Mouse (Mus musculus) embryo, embryonic 10.5 days (tissue): ENCODE data around the gene Fgfr2.
A peak's percentile ranks its signal among the peaks of the same experiment; 100 is the strongest.

Experiments used
- DNase-seq: peaks from one replicate; pipeline ENCODE4 v3.0.0-alpha.2; 2015; ENCODE audit warnings: low spot score

Gene Fgfr2

DNA sequence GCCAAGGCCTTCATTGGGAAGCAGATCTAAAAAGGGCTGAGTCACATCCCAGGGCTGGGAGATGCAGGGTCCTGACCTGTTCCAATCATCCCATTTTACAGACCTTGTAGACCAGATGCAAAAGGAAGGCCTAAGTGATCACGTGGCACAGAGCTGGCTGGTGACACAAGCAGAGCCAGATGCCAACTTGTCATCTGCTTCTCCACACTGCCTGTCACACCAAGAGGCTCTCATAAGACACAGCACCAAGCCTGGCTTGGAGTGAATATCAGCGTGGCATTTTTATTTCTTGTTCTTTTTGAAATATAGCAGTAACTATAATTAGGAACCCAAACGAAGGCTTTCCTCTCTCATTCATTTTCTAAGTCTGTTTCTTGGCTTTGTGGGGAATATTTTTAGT is 858.4 kb downstream of the Fgfr2 start:
- DNase-seq, result no peak

- peak; percentile 44 for DNase-seq
These were observed 860.0 kb downstream of the Fgfr2 start for GRCm38 (mm10) chr7:132263186-132263585.

- peak; percentile 73 for DNase-seq
These were observed 860.5 kb downstream of the Fgfr2 start for GRCm38 (mm10) chr7:132262696-132263095.

DNA sequence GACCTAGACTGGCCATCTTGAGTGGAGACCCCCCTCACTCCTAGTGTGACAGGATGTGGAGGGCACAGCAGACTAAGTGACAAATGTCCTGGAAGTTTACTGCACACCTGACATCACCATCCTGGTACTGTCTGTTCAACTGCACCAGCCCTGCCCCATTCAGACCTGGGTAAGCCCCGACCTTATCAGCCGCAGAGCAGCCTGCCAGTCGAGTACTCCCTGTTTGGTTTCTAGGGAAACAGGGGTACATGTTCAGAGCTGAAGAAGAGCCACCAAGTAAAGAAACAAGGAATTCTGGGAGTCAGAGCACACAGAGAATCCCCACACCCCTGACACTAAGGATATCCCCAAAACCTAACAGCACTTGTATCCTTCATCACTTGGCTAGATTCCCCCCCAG is 861.3 kb downstream of the Fgfr2 start:
- peak; percentile 5 for DNase-seq

DNA sequence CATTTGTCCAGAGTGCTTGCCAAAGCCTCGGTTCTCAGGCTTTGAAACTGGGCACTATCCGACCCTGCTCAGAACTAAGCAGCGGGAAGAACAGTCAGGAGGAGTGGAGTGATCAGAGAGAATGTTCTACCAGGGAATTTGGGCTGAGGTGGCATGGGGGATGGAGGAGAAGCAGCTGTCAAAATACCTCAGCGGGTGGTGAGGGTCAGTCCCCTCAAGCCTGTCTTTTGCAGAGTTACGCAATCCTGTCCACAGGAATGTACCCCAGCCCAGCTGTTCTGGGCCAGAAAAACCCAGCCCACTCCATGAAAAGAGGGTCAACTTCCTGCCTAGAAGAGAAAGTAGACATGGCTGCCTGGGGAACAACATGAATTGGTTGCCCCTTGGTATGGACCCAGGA is 862.5 kb downstream of the Fgfr2 start:
- DNase-seq, result peak; percentile 27

DNA sequence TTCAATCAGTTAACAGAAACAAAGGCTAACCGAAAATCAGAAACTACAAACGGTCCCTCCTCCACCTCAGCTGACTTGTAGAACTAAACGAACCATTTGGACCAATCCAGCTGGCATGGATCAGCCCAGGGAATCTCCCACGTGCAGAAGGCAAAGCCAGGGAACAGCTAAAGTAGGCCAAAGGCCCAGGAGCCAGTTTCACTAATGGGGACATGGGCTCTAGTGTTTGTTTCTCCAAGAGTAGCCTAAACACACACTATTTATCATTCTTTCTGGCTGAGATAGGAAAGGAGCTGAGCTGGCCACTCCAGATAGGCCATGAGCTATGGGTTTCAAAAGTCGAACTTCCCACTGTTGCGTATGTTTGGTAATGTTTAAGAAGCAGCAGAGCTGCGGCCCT is 864.3 kb downstream of the Fgfr2 start:
- DNase-seq, result peak; percentile 4

DNA sequence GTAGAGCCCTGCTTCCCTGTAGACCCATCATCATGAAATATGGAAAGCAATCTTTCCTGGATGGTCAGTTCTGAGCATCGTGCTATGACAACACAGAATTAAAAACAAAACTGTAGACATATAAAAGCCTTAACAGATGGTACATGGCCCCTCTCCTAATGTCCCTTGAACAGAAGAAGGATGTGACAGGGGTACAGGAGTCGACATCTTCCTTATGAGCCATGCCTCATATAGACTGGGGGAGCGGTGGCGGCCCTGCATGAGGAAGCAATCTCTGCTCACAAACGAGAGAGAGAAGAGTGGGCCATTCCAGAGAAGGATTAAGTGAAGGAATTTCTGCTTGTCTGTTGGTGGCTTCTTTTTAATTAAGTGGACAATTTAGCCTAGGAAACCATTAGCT is 864.9 kb downstream of the Fgfr2 start:
- DNase-seq, result peak; percentile 3

DNA sequence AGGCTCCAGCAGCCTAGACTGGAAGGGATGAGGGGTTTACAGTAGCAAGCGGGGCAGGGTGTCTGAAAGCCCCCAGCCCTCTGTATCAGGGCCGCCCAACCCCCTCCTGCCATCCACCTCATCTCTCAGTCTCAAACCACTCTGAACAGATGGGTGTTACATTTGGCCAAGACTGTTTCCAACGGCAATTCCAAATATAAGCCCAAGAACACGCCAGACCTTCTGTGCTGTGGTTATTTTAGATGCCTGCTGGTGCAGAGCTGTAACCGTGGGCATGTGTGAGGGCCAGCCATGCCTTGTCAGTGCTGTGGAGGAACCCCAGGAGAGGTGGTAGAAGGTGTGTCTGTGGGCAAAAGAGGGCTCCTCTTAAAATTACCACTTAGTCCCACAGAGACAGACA is 869.6 kb downstream of the Fgfr2 start:
- DNase-seq, result no peak

DNA sequence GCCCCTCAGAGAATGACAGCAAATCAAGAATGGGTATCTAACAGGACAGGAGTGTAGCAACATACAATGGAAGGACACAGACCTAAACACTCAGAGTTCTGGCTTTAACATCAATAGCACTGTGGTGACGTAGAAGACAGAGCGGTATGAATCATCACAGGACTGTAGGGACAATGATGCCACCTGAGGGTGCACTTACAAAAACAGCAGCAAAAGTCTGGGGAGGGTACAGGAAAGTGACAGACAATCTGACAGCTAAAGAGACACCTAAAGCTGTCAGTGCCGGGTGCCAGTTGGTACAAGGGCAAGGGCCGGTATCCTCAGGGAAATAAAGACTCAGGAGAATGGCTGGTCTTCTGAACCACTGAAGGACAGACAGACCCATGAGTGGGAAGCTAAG is 870.1 kb downstream of the Fgfr2 start:
- DNase-seq, result no peak

GRCm38 (mm10) chr7:132249563-132250119 is 873.5 kb downstream of the Fgfr2 start:
- peak; percentile 7 for DNase-seq

GRCm38 (mm10) chr7:132247567-132247966 is 875.6 kb downstream of the Fgfr2 start:
- peak; percentile 92 for DNase-seq

GRCm38 (mm10) chr7:132247091-132247490 is 876.1 kb downstream of the Fgfr2 start:
- DNase-seq, result no peak

DNA sequence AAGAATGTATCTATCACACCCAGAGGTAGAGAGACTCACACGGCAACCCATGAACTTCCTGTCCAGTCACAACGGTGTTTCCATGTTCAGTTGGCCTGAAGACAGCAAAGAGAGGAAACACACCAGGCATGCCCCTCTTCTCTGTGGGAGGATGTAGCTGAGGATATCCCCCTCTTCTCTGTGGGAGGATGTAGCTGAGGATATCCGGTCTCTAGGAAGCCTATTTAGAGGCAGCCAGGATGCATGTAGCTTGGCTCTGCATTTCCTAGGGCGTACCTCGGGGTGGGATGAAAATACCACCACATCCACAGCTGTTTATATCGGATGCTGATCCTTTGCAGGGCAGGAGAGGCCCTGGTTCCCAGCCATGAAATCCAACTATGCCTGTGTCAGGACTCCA is 877.4 kb downstream of the Fgfr2 start:
- no peak for DNase-seq

GRCm38 (mm10) chr7:132244637-132245036 is 878.5 kb downstream of the Fgfr2 start:
- no peak for DNase-seq

DNA sequence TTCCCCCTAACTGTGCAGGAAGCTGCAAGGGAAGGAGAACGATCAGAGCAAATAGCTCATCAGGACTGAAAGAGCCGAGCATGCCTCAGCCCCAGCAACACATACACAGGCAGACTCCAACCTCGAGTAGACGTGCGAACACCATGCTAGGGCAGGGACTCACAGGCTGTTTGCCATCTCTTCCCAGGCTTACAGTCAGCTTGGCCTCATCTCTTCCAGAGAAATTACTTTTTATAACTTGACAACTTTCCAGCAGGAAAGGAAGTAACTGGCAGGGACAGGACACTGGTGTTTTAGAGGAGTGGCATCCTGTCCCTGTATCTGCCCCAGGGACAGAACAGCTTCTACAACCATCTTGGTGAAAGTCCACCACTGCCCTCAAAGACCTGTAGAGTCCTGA is 879.9 kb downstream of the Fgfr2 start:
- no peak for DNase-seq

DNA sequence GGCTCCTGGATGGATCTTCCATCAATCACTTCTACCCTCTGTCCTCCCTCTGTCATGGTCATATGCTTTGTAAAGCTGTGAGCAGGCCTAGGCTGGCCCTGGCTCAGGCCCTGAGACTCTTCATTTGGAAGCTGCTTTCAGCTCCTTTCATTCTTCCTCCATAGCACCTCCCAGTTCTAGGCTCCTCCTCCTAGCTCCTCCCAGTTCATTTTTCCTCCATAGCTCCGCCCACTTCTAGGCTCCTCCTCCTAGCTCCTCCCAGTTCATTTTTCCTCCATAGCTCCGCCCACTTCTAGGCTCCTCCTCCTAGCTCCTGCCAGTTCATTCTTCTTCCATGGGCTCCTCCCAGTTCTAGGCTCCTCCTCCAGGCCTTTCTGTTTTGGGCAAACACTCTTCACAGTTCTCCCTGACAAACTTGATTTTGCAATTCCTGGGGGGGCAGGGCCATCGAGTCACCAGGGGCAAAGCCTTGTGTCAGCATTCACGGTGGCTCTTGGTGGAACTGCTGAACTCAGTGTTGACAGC is 880.5 kb downstream of the Fgfr2 start:
- peak; percentile 5 for DNase-seq

GRCm38 (mm10) chr7:132238921-132239320 is 884.2 kb downstream of the Fgfr2 start:
- no peak for DNase-seq

DNA sequence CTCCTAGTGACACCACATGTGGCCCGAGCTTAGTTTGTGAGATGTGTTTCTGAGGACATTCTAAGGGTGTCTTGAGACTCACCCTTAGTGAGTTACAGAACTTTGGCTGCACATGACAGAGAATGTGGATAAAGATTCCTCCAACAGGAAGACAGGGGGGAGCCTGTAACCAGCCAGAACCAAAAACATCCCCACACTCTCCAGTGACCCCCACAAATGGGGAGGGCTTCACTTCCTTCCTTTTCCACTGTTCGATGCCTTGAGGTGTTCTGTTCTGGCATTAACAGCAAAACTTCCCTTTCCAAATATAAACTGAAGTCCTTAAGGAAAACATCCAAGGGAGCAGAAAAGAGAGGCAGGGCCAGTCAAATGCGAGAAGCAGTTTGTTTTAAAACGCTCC is 886.0 kb downstream of the Fgfr2 start:
- DNase-seq, result no peak

- no peak for DNase-seq
These were observed 886.4 kb downstream of the Fgfr2 start for GRCm38 (mm10) chr7:132236789-132237188.

DNA sequence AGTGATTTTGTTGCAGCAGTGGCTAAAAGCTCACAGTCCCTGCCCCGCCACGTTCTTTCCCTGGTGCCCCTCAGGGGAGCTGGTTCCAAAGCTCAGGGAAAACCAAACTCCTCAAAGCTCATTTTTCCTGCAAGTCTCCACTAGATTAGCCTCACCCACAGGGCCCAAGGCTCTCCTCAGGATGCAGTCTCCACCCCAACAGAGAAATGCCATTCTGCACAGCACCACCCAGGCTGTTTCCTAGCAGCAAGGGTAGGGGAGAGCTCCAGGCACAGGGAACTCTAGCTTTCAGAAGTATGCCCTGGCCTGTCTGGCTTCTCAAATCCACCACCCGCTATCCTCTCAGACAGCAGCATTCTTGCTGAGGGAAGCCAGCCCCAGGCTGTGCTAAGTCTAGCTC is 888.9 kb downstream of the Fgfr2 start:
- DNase-seq, result no peak

DNA sequence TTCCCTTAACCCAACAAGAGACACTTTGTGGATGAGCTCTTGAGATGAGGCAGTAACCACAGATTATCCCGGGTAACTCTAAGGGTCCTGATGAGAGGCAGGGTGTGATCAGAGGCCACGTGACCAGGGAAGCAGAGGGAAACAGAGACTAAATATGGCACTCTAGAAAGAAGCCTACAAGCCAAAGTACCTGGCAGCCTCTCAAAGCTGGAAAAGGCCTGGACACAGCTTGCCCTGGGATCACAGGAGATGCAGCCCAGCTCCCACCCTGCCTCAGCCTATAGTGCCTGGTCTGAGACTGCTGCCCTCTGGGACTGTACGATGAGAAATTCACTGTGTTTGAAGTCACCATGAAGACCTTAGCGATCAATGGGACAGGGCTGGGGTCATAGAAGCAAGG is 889.4 kb downstream of the Fgfr2 start:
- DNase-seq, result no peak

DNA sequence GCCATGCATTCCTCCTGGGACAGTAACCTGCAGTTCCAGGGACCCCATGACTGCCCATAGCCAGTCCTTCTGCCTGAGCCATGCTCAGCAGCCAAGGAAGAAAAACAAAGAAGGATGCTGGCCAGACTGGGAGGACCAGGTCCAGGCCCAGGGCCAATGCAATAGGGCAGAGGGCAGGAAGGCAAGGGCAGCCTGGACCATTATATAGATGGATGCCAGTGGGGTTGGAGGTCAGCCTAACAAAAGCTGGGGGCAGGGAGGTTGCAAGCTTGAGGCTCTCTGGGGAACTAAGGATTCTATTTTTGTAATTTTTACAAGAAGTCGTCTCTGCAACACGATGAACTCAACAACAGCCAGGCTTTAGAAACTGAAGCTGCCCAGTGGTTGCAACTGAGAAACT is 890.2 kb downstream of the Fgfr2 start:
- DNase-seq, result peak; percentile 51

GRCm38 (mm10) chr7:132231476-132231875 is 891.7 kb downstream of the Fgfr2 start:
- no peak for DNase-seq

DNA sequence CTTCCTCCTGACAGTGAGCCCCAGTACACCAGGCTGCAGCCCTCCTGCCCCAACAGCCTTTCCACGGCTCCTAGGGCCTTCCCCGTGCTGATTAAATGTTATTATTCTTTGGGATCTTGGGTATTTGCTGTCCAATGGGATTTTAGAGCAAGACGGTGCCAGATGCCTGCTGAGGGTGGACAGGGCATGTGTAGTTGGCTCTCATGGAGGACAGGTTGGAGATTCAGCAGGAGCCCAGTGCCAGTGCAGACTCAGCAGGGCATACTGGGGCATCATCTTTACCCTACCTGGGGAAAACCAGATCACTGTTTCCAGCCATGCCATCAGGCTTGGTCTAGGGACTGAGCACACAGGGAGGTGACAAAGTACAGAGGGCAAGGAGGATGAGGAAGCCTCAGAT is 892.2 kb downstream of the Fgfr2 start:
- no peak for DNase-seq
